Mouse (Mus musculus): Measurements from ENCODE around the gene Olfr484. TPM values are rescaled to one million over a fixed set of nuclear protein-coding genes. Genes with fewer than 3 reads are reported as not detected.
"Not testable (repeated sequence)": the region's sequence is repeated elsewhere in the genome, so short reads cannot be mapped to it uniquely, and the experiment has no call there.

Gene Olfr484
- total RNA-seq (2021) = not detected
- long read RNA-seq = 0 reads

DNA sequence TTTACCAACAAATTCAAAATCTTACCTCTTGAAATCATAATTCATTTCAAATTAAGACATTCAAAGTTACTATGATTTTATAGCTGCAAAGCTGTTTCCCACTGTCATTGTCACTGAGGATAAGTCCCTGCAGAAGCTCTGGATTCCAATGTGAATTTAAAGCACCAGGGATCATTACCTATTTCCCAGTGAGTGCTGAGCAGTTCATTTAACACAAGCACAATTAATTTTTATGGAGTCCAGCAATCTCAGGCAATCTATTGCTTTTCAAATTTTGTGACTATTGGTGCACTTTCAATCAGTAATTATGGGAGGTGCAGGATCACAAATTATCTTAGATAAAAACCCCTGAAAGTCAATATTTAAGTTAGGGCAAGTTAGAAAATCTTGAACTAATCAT, at the start of gene Olfr484:
TSS of gene Olfr484 (minus strand) at position 101 of the 400 bp plus-strand sequence.
- no peak for DNase-seq (ENCODE audit: low spot score in 2 of 2)

DNA sequence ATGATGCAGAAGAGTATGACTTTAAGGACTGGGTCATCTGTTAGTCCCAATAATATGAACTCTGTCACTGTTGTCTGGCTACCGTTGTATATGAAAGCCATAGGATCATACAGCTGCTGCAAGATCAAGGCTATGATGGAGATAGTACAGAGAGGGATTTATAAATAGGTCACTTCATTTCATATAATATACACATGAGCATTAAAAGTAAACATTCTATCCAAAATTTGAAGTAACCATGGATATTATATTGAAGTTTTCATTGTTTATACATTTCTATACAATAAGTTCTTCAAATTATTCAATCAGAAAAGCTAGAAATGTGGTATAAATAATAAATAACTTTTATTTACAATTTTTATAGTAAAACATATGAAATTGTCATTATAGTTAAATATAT, 45.4 kb upstream of the Olfr484 start, which contains the start of gene Olfr486:
TSS of gene Olfr486 (minus strand) at position 101 of the 400 bp plus-strand sequence.
- not testable (repeated sequence) for DNase-seq (ENCODE audit: low spot score in 2 of 2)

DNA sequence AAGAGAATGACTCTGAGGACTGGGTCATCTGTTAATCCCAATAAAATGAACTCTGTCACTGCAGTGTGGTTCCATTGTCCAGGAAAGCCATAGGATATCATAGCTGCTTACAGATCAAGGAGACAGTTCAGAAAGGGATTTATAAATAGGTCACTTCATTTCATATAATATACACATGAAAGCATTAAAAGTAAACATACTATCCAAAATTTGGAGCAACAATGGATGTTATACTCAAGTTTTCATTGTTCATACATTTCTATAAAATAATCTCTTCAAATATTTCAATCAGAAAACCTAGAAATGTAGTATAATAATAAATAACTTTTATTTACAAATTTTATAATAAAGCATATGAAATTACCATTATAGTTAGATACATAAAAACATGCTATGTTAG, 32.5 kb upstream of the Olfr484 start, which contains the start of gene Olfr485:
TSS of gene Olfr485 (minus strand) at position 101 of the 400 bp plus-strand sequence.
- no peak for DNase-seq (ENCODE audit: low spot score in 2 of 2)

DNA sequence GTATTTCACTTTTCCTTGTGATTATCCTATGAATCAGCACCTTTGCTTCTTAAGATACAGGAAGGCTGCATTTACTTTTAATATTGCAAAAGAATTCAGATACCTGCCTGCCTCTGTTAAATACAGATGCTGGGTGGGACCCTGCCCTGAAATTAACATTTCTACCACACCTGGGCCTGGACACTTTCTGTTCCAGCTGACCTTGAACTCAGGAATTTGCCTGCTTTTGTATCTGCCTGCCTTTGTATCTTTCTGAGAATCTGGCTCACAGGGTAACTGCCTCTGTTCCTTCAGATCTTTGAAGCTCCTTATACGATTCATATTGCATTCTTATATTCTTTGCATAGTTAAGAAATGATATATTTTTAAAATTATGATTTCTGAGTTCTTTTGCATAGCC, 5.8 kb downstream of the Olfr484 start:
- no peak for DNase-seq (ENCODE audit: low spot score in 2 of 2)

- no peak for DNase-seq (ENCODE audit: low spot score in 2 of 2)
Measured at GRCm38 (mm10) chr7:108120681-108121080, 6.6 kb downstream of the Olfr484 start.

- DNase-seq (ENCODE audit: low spot score in 2 of 2) = no peak
Measured at GRCm38 (mm10) chr7:108100549-108100948, 26.7 kb downstream of the Olfr484 start, which contains the start of gene Olfr483. Olfr483 (plus strand) TSS chr7:108100849.

GRCm38 (mm10) chr7:108097486-108097885, 29.8 kb downstream of the Olfr484 start, which contains the start of gene Olfr482:
Olfr482 (minus strand) TSS chr7:108097586.
- DNase-seq (ENCODE audit: low spot score in 2 of 2) = no peak

DNA sequence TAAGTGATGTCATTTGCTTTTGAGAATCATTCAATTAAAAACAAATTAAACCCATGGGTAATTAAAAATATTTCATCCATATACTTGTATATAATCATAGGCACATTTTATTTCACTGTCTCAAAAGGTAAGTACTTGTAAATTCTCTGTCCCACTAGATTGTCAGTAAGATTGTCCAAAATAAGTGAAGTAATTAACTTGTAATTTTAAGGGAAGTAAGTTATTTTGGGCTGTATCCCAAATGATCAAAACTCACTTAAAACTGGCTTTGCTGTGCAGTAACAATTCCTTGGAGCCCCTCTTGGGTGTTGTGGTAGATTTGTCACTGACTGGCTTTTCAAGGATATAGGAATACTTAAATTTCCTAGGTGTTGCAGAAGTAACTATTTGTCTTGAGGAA, 47.7 kb downstream of the Olfr484 start, which contains the start of gene Olfr481:
TSS of gene Olfr481 (plus strand) at position 301 of the 400 bp plus-strand sequence.
- DNase-seq (ENCODE audit: low spot score in 2 of 2) = no peak

Other genes with a start within 250 kb of the Olfr484 start
- not detected for gene Olfr472, start 229.5 kb downstream of the Olfr484 start, total RNA-seq (2021)
- gene Olfr473, start 197.0 kb downstream of the Olfr484 start, total RNA-seq (2021) = not detected
- not detected for gene Olfr474, start 172.8 kb downstream of the Olfr484 start, total RNA-seq (2021)
- gene Olfr476, start 162.6 kb downstream of the Olfr484 start, total RNA-seq (2021) = not detected
- not detected for gene Olfr477, start 140.8 kb downstream of the Olfr484 start, total RNA-seq (2021)
- not detected for gene Olfr478, start 93.5 kb downstream of the Olfr484 start, total RNA-seq (2021)
- not detected for gene Olfr479, start 76.8 kb downstream of the Olfr484 start, total RNA-seq (2021)
- gene Olfr480, start 60.1 kb downstream of the Olfr484 start, total RNA-seq (2021) = not detected
- not detected for gene Olfr481, start 47.6 kb downstream of the Olfr484 start, total RNA-seq (2021)
- 1 to 10 TPM; 1.8 to 2.2 TPM for gene Olfr482, start 29.9 kb downstream of the Olfr484 start, total RNA-seq (2021)
- not detected for gene Olfr483, start 26.6 kb downstream of the Olfr484 start, total RNA-seq (2021)
- gene Olfr485, start 32.4 kb upstream of the Olfr484 start, total RNA-seq (2021) = not detected
- not detected for gene Olfr486, start 45.3 kb upstream of the Olfr484 start, total RNA-seq (2021)
- gene Olfr487, start 87.2 kb upstream of the Olfr484 start, total RNA-seq (2021) = not detected
- gene Olfr488, start 130.9 kb upstream of the Olfr484 start, total RNA-seq (2021) = not detected
- not detected for gene Olfr490, start 161.5 kb upstream of the Olfr484 start, total RNA-seq (2021)
- not detected for gene Olfr491, start 186.0 kb upstream of the Olfr484 start, total RNA-seq (2021)
- gene Olfr492, start 196.2 kb upstream of the Olfr484 start, total RNA-seq (2021) = not detected
- gene Olfr493, start 219.5 kb upstream of the Olfr484 start, total RNA-seq (2021) = not detected
- gene Olfr494, start 237.9 kb upstream of the Olfr484 start, total RNA-seq (2021) = not detected

Measured in layer of hippocampus, postnatal 10 days (tissue).